Mouse (Mus musculus): ENCODE data around the gene Gm42957. TPM values are rescaled to one million over a fixed set of nuclear protein-coding genes. Genes with fewer than 3 reads are reported as not detected.
"Not testable (repeated sequence)": the region's sequence is repeated elsewhere in the genome, so short reads cannot be mapped to it uniquely, and the experiment has no call there.

Gm42957 gene
- total and polyA plus RNA-seq, 3 experiments: 0.08 to 0.11 TPM; not detected in 1

GRCm38 (mm10) chr3:96684822-96685156 is 49.5 kb downstream of the Gm42957 start:
- Histone ChIP-seq H3K9ac (ENCODE audit: insufficient read depth, low read depth) (no peak overlapping the region), H3K36me3 (replicated peaks in 1 of 2; ENCODE audit: control insufficient read depth in 1 of 2, insufficient read depth in 1 of 2, low read length in 1 of 2) (peaks cover 5% of the 10 kb centered on the region in 2 experiments), H3K4me3 (replicated peaks in 1 of 3; ENCODE audit: low read depth in 2 of 3, low read length in 2 of 3, poor library complexity in 1 of 3) (no peak overlapping the region), H3K9me3 (replicated peaks; ENCODE audit: low read length) (no peaks in the 10 kb centered on the region), H3K27ac (ENCODE audit: insufficient read depth, low read depth) (no peak overlapping the region), H3K79me2 (replicated peaks; ENCODE audit: control insufficient read depth, extremely low read depth, insufficient read depth, poor library complexity, severe bottlenecking) (no peaks in the 10 kb centered on the region), H3K4me2 (ENCODE audit: insufficient read depth, low read depth, poor library complexity, severe bottlenecking) (no peak overlapping the region), H3K4me1 (ENCODE audit: control insufficient read depth in 1 of 2, insufficient read depth in 2 of 2) (peaks cover 34 to 64% of the 10 kb centered on the region in 2 experiments), H3K27me3 (replicated peaks) (no peaks in the 10 kb centered on the region)
- DNase-seq (ENCODE audit: extremely low read depth): no peak
- in situ Hi-C loops (cut with MboI; ENCODE audit: low pct_ligation_motif_present, low pct_unique_long_range_greater_than_20kb, low sequenced_read_pairs): no loop called here
- dilution Hi-C loops (cut with MboI; ENCODE audit: extremely low pct_ligation_motif_present, extremely low pct_unique_long_range_greater_than_20kb, low sequenced_read_pairs): no loop called here
- TF ChIP-seq JUND (conservative IDR thresholded peaks at IDR 0.05; ENCODE audit: low read depth, low read length) (no peak), MAX (IDR thresholded peaks at IDR 0.05; ENCODE audit: low read length) (no peak), MYC (IDR thresholded peaks at IDR 0.05; ENCODE audit: low read depth, low read length) (no peak)

GRCm38 (mm10) chr3:96686057-96686456 is 50.8 kb downstream of the Gm42957 start:
- H3K4me2 ChIP-seq (ENCODE audit: insufficient read depth, low read depth, poor library complexity, severe bottlenecking); in situ Hi-C loops (cut with MboI; ENCODE audit: low pct_ligation_motif_present, low pct_unique_long_range_greater_than_20kb, low sequenced_read_pairs); H3K9ac ChIP-seq (ENCODE audit: insufficient read depth, low read depth); H3K27ac ChIP-seq (ENCODE audit: insufficient read depth, low read depth); H3K27me3 ChIP-seq (replicated peaks); H3K4me3 ChIP-seq (replicated peaks in 1 of 3; ENCODE audit: low read depth in 2 of 3, low read length in 2 of 3, poor library complexity in 1 of 3); H3K79me2 ChIP-seq (replicated peaks; ENCODE audit: control insufficient read depth, extremely low read depth, insufficient read depth, poor library complexity, severe bottlenecking); H3K36me3 ChIP-seq (replicated peaks in 1 of 2; ENCODE audit: control insufficient read depth in 1 of 2, insufficient read depth in 1 of 2, low read length in 1 of 2); DNase-seq (ENCODE audit: extremely low read depth); dilution Hi-C loops (cut with MboI; ENCODE audit: extremely low pct_ligation_motif_present, extremely low pct_unique_long_range_greater_than_20kb, low sequenced_read_pairs); H3K9me3 ChIP-seq (replicated peaks; ENCODE audit: low read length): not testable (repeated sequence)
- TF ChIP-seq TBP (conservative IDR thresholded peaks at IDR 0.05; ENCODE audit: low read depth, low read length): peak; percentile 59; the same call in 1 of the 2 replicates
- peaks cover 24 to 51% of the 10 kb centered on the region in 2 experiments for H3K4me1 ChIP-seq (ENCODE audit: control insufficient read depth in 1 of 2, insufficient read depth in 2 of 2)

- Histone ChIP-seq H3K27ac (ENCODE audit: insufficient read depth, low read depth) (no peak overlapping the region), H3K9ac (ENCODE audit: insufficient read depth, low read depth) (no peak overlapping the region), H3K9me3 (replicated peaks; ENCODE audit: low read length) (no peaks in the 10 kb centered on the region), H3K36me3 (replicated peaks in 1 of 2; ENCODE audit: control insufficient read depth in 1 of 2, insufficient read depth in 1 of 2, low read length in 1 of 2) (peaks cover 2 to 5% of the 10 kb centered on the region in 2 experiments), H3K4me2 (ENCODE audit: insufficient read depth, low read depth, poor library complexity, severe bottlenecking) (no peak overlapping the region), H3K4me1 (ENCODE audit: control insufficient read depth in 1 of 2, insufficient read depth in 2 of 2) (peaks cover 21 to 42% of the 10 kb centered on the region in 2 experiments), H3K27me3 (replicated peaks) (no peaks in the 10 kb centered on the region), H3K79me2 (replicated peaks; ENCODE audit: control insufficient read depth, extremely low read depth, insufficient read depth, poor library complexity, severe bottlenecking) (no peaks in the 10 kb centered on the region), H3K4me3 (replicated peaks in 1 of 3; ENCODE audit: low read depth in 2 of 3, low read length in 2 of 3, poor library complexity in 1 of 3) (no peak overlapping the region)
- in situ Hi-C loops (cut with MboI; ENCODE audit: low pct_ligation_motif_present, low pct_unique_long_range_greater_than_20kb, low sequenced_read_pairs) (no loop called here), dilution Hi-C loops (cut with MboI; ENCODE audit: extremely low pct_ligation_motif_present, extremely low pct_unique_long_range_greater_than_20kb, low sequenced_read_pairs) (no loop called here)
- DNase-seq (ENCODE audit: extremely low read depth): no peak
- TF ChIP-seq ZKSCAN1 (IDR thresholded peaks at IDR 0.05; ENCODE audit: borderline replicate concordance, low read depth, low read length) (no peak), JUND (conservative IDR thresholded peaks at IDR 0.05; ENCODE audit: low read depth, low read length) (no peak), RCOR1 (conservative IDR thresholded peaks at IDR 0.05; ENCODE audit: low read depth, low read length) (no peak), CHD2 (IDR thresholded peaks at IDR 0.05; ENCODE audit: low read length) (no peak), MXI1 (IDR thresholded peaks at IDR 0.05; ENCODE audit: low read depth, low read length) (no peak), PAX5 (IDR thresholded peaks at IDR 0.05; ENCODE audit: low read length) (no peak), MAX (IDR thresholded peaks at IDR 0.05; ENCODE audit: low read length) (no peak), MEF2A (IDR thresholded peaks at IDR 0.05; ENCODE audit: borderline replicate concordance, low read depth, low read length) (no peak), POLR2A (IDR thresholded peaks at IDR 0.05; ENCODE audit: low read depth, low read length) (no peak), MYC (IDR thresholded peaks at IDR 0.05; ENCODE audit: low read depth, low read length) (no peak), UBTF (IDR thresholded peaks at IDR 0.05; ENCODE audit: low read depth, low read length) (no peak), CHD1 (IDR thresholded peaks at IDR 0.05; ENCODE audit: low read depth, low read length) (no peak), RAD21 (IDR thresholded peaks at IDR 0.05; ENCODE audit: low read depth, low read length) (no peak), USF2 (conservative IDR thresholded peaks at IDR 0.05; ENCODE audit: low read depth, low read length) (no peak), TBP (conservative IDR thresholded peaks at IDR 0.05; ENCODE audit: low read depth, low read length) (no peak), EP300 (IDR thresholded peaks at IDR 0.05; ENCODE audit: low read length) (no peak), HCFC1 (IDR thresholded peaks at IDR 0.05; ENCODE audit: low read depth, low read length) (no peak), BHLHE40 (IDR thresholded peaks at IDR 0.05; ENCODE audit: low read depth, low read length) (no peak)
These were observed 53.6 kb downstream of the Gm42957 start for GRCm38 (mm10) chr3:96688854-96689253.
